Mouse (Mus musculus) MEL (cell line): ENCODE data around the gene Tnfrsf1a. TPM values are rescaled to one million over a fixed set of nuclear protein-coding genes. Genes with fewer than 3 reads are reported as not detected.

ENCODE experiments used
- DNase-seq: peaks from one replicate; pipeline ENCODE4 v3.0.0; 2011; ENCODE audit warnings: low read depth, low spot score
- H3K27ac ChIP-seq: 2 replicates; pipeline ENCODE4 v1.5.1; 2012; ENCODE audit warnings: low read depth, mild to moderate bottlenecking, control low read depth, low read length, moderate library complexity; ENCODE audit not compliant: control insufficient read depth
- H3K27me3 ChIP-seq, 2 experiments: fragments of 150-350 bp in 1 of 2; sonication (generic) in 1 of 2; 2 replicates each; pipeline ENCODE4 v1.6.1; 2012; ENCODE audit warnings: low read length in 2 of 2, mild to moderate bottlenecking in 2 of 2, improper control_type of control experiment in 1 of 2, moderate library complexity in 1 of 2; ENCODE audit not compliant: insufficient read depth in 2 of 2, control insufficient read depth in 1 of 2
- H3K36me3 ChIP-seq, 2 experiments: 2 replicates each; pipeline ENCODE4 v1.6.1; 2012 to 2014; ENCODE audit warnings: low read length in 2 of 2, improper control_type of control experiment in 1 of 2, inconsistent platforms in 1 of 2, mild to moderate bottlenecking in 1 of 2; ENCODE audit not compliant: insufficient read depth in 2 of 2, control insufficient read depth in 1 of 2
- H3K4me1 ChIP-seq, 2 experiments: fragments of 150-350 bp in 1 of 2; sonication (generic) in 1 of 2; 2 replicates each; pipeline ENCODE4 v1.6.1; 2012; ENCODE audit warnings: low read length in 2 of 2, improper control_type of control experiment in 1 of 2, mild to moderate bottlenecking in 1 of 2; ENCODE audit not compliant: insufficient read depth in 2 of 2, control insufficient read depth in 1 of 2
- H3K4me3 ChIP-seq, 2 experiments: fragments of 150-350 bp in 1 of 2; sonication (generic) in 1 of 2; 2 replicates each; pipeline ENCODE4 v1.5.1; 2012; ENCODE audit warnings: low read depth in 2 of 2, low read length in 2 of 2, mild to moderate bottlenecking in 2 of 2, moderate library complexity in 2 of 2, control low read depth in 1 of 2, improper control_type of control experiment in 1 of 2; ENCODE audit not compliant: control insufficient read depth in 1 of 2, insufficient read depth in 1 of 2
- H3K79me2 ChIP-seq: 2 replicates; pipeline ENCODE4 v1.6.1; 2012; ENCODE audit warnings: mild to moderate bottlenecking, low read length, moderate library complexity; ENCODE audit not compliant: control insufficient read depth, poor library complexity, insufficient read depth
- H3K9ac ChIP-seq: 2 replicates; pipeline ENCODE4 v1.6.1; 2012; ENCODE audit warnings: low read depth, mild to moderate bottlenecking, control low read depth, low read length, moderate library complexity; ENCODE audit not compliant: control insufficient read depth, poor library complexity, severe bottlenecking
- H3K9me3 ChIP-seq: fragments of 150-350 bp; sonication (generic); replicated peaks from 2 replicates; pipeline ENCODE4 v1.6.1; 2012; ENCODE audit warnings: mild to moderate bottlenecking, low read length, improper control_type of control experiment, moderate library complexity; ENCODE audit not compliant: insufficient read depth
- BHLHE40 ChIP-seq: IDR thresholded peaks from 2 replicates; pipeline ENCODE4 v1.6.1; 2012; ENCODE audit warnings: low read depth, mild to moderate bottlenecking, inconsistent platforms, low read length, improper control_type of control experiment, borderline replicate concordance
- CHD1 ChIP-seq: IDR thresholded peaks from 2 replicates; pipeline ENCODE4 v1.6.1; 2012; ENCODE audit warnings: low read depth, mild to moderate bottlenecking, inconsistent platforms, low read length, improper control_type of control experiment
- CHD2 ChIP-seq: IDR thresholded peaks from 2 replicates; pipeline ENCODE4 v1.6.1; 2011; ENCODE audit warnings: low read length, improper control_type of control experiment
- CTCF ChIP-seq, 3 experiments: IDR thresholded peaks in 2 of 3; conservative IDR thresholded peaks in 1 of 3; 2 replicates each; pipeline ENCODE4 v1.5.1; 2011 to 2012; ENCODE audit warnings: low read length in 3 of 3, low read depth in 2 of 3, mild to moderate bottlenecking in 2 of 3, improper control_type of control experiment in 1 of 3, inconsistent platforms in 1 of 3, mixed read lengths in 1 of 3, moderate library complexity in 1 of 3; ENCODE audit not compliant: control insufficient read depth in 1 of 3, insufficient read depth in 1 of 3, poor library complexity in 1 of 3, severe bottlenecking in 1 of 3
- ELF1 ChIP-seq: IDR thresholded peaks from 2 replicates; pipeline ENCODE4 v1.6.1; 2014; ENCODE audit warnings: low read depth, mild to moderate bottlenecking, inconsistent platforms, low read length, improper control_type of control experiment, moderate library complexity
- GABPA ChIP-seq: IDR thresholded peaks from 2 replicates; pipeline ENCODE4 v1.6.1; 2012; ENCODE audit warnings: low read depth, mild to moderate bottlenecking, inconsistent platforms, low read length, improper control_type of control experiment, moderate library complexity
- JUND ChIP-seq: IDR thresholded peaks from 2 replicates; pipeline ENCODE4 v1.6.1; 2011; ENCODE audit warnings: low read depth, mild to moderate bottlenecking, improper control_type of control experiment, low read length
- MAZ ChIP-seq: IDR thresholded peaks from 2 replicates; pipeline ENCODE4 v1.6.1; 2012; ENCODE audit warnings: low read depth, mild to moderate bottlenecking, inconsistent platforms, low read length, improper control_type of control experiment
- MEF2A ChIP-seq: IDR thresholded peaks from 2 replicates; pipeline ENCODE4 v1.6.1; 2014; ENCODE audit warnings: low read depth, mild to moderate bottlenecking, inconsistent platforms, low read length, improper control_type of control experiment; ENCODE audit not compliant: poor library complexity, insufficient replicate concordance, severe bottlenecking; ENCODE audit errors: extremely low read depth
- MYB ChIP-seq: IDR thresholded peaks from 2 replicates; pipeline ENCODE4 v1.6.1; 2011; ENCODE audit warnings: mild to moderate bottlenecking, low read depth, low read length, improper control_type of control experiment
- MYC ChIP-seq: IDR thresholded peaks from 2 replicates; pipeline ENCODE4 v1.6.1; 2011; ENCODE audit warnings: low read depth, mild to moderate bottlenecking, low read length, improper control_type of control experiment, moderate library complexity
- NELFE ChIP-seq: IDR thresholded peaks from 2 replicates; pipeline ENCODE4 v1.6.1; 2011; ENCODE audit warnings: low read depth, low read length, improper control_type of control experiment
- NRF1 ChIP-seq: IDR thresholded peaks from 2 replicates; pipeline ENCODE4 v1.6.1; 2014; ENCODE audit warnings: low read depth, mild to moderate bottlenecking, inconsistent platforms, low read length, improper control_type of control experiment, moderate library complexity; ENCODE audit not compliant: poor library complexity, insufficient read depth, severe bottlenecking
- POLR2A ChIP-seq, 2 experiments: IDR thresholded peaks; 2 replicates each; pipeline ENCODE4 v1.6.1; 2011 to 2012; ENCODE audit warnings: low read length in 2 of 2, mild to moderate bottlenecking in 2 of 2, control low read depth in 1 of 2, improper control_type of control experiment in 1 of 2, low read depth in 1 of 2, moderate library complexity in 1 of 2; ENCODE audit not compliant: control insufficient read depth in 1 of 2, insufficient read depth in 1 of 2, poor library complexity in 1 of 2
- POLR2AphosphoS2 ChIP-seq: IDR thresholded peaks from 2 replicates; pipeline ENCODE4 v1.6.1; 2011; ENCODE audit warnings: low read length, improper control_type of control experiment
- RAD21 ChIP-seq: IDR thresholded peaks from 2 replicates; pipeline ENCODE4 v1.6.1; 2011; ENCODE audit warnings: mild to moderate bottlenecking, low read depth, low read length, improper control_type of control experiment
- RCOR1 ChIP-seq: IDR thresholded peaks from 2 replicates; pipeline ENCODE4 v1.6.1; 2012; ENCODE audit warnings: low read depth, mild to moderate bottlenecking, inconsistent platforms, low read length, improper control_type of control experiment
- SIN3A ChIP-seq: IDR thresholded peaks from 2 replicates; pipeline ENCODE4 v1.6.1; 2012; ENCODE audit warnings: low read length, improper control_type of control experiment, inconsistent platforms
- SMC3 ChIP-seq: IDR thresholded peaks from 2 replicates; pipeline ENCODE4 v1.6.1; 2011; ENCODE audit warnings: low read depth, low read length, improper control_type of control experiment
- TAL1 ChIP-seq: IDR thresholded peaks from 2 replicates; pipeline ENCODE4 v1.6.1; 2012; ENCODE audit warnings: mild to moderate bottlenecking, inconsistent platforms, low read length, moderate library complexity, mixed read lengths
- USF2 ChIP-seq, 2 experiments: IDR thresholded peaks; 2 replicates each; pipeline ENCODE4 v1.6.1; 2011 to 2012; ENCODE audit warnings: improper control_type of control experiment in 2 of 2, low read length in 2 of 2, borderline replicate concordance in 1 of 2, inconsistent platforms in 1 of 2, low read depth in 1 of 2, mild to moderate bottlenecking in 1 of 2; ENCODE audit not compliant: insufficient read depth in 1 of 2
- ZC3H11A ChIP-seq: IDR thresholded peaks from 2 replicates; pipeline ENCODE4 v1.6.1; 2012; ENCODE audit warnings: low read depth, mild to moderate bottlenecking, inconsistent platforms, low read length, improper control_type of control experiment
- ZKSCAN1 ChIP-seq: IDR thresholded peaks from 2 replicates; pipeline ENCODE4 v1.6.1; 2012; ENCODE audit warnings: low read depth, mild to moderate bottlenecking, inconsistent platforms, low read length, improper control_type of control experiment, moderate library complexity
- ZMIZ1 ChIP-seq: IDR thresholded peaks from 2 replicates; pipeline ENCODE4 v1.6.1; 2012; ENCODE audit warnings: low read depth, mild to moderate bottlenecking, inconsistent platforms, low read length, improper control_type of control experiment, moderate library complexity
- ZNF384 ChIP-seq: IDR thresholded peaks from 2 replicates; pipeline ENCODE4 v1.6.1; 2012; ENCODE audit warnings: low read depth, mild to moderate bottlenecking, inconsistent platforms, low read length, improper control_type of control experiment
- polyA plus RNA-seq, 2 experiments: library from polyadenylated mRNA; stranded (reverse) in 1 of 2; unstranded in 1 of 2; fragments of >175 nt in 1 of 2; fragments of >200 nt in 1 of 2; gene quantifications; 2 replicates each; pipeline versions ENCODE4 v1.2.1 to v1.2.4; 2012; ENCODE audit warnings: low replicate concordance in 2 of 2, low read depth in 1 of 2; ENCODE audit not compliant: insufficient read length in 2 of 2, insufficient read depth in 1 of 2, missing spikeins in 1 of 2
- total RNA-seq: library from RNA; depleted of rRNA; stranded (reverse); fragments of 300-350 nt; gene quantifications from 2 replicates; pipeline ENCODE4 v1.2.3, GENCODE M21; 2012

The Tnfrsf1a gene
- total and polyA plus RNA-seq, 3 experiments = 22.0 to 43.4 TPM; not detected in 1

DNA sequence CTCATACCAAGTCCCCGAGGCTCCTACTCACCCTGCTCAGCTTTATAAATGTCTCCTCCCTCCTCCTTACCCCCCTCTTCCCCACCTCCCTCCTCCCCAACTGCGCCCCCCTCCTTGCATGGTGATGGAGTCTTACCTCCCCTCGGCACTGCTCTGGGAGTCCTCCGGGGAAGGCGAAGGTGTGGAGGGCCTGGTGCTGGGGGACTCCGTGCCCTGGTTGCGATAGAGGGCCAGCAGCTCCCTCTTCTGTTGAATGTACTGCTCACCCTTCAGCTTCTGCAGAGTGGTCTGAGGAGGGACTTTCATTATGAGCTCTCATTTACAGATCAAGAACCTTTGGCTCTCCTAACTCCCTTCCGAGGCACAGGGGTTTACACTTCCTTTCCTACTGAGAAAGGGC lies 15.3 kb downstream of the Tnfrsf1a start:
- no peak overlapping the region for H3K27ac ChIP-seq

DNA sequence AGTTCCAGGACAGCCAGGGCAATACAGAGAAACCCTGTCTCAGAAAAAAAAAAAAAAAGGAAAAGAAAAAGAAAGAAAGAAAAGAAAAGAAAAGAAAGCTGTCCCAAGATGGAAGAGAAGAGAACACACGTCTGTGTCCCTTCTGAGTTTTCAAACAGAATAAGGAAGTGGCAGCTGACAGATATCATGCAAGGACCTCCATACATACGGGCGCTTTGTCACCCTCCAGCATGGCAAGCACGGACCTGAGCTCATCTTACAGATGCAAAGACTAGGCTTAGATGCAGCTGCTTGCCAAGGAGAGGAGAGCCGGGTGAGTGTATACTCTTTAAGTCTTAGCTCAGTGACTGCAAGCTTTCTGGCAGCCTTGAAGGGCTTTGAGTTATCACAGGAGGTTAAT lies 16.4 kb downstream of the Tnfrsf1a start:
- no peak overlapping the region for H3K9ac ChIP-seq
- peak; percentile 54 for TF ChIP-seq ELF1
- TF ChIP-seq GABPA = no peak
- no peaks in the 10 kb centered on the region for H3K9me3 ChIP-seq
- no peaks in the 10 kb centered on the region for H3K27me3 ChIP-seq
- H3K27ac ChIP-seq = no peak overlapping the region
- peak overlapping the region in 1 of 2 experiments; percentile 48; a peak in 1 of 4 replicates for H3K4me3 ChIP-seq
- DNase-seq = peak; percentile 81
- H3K4me1 ChIP-seq = peaks cover 2 to 3% of the 10 kb centered on the region in 2 experiments; a peak in 1 of 4 replicates
- peaks cover 0 to 2% of the 10 kb centered on the region in 2 experiments; a peak in 1 of 4 replicates for H3K36me3 ChIP-seq
- H3K79me2 ChIP-seq = no peaks in the 10 kb centered on the region

More for the DNA sequence above, 15.3 kb downstream of the Tnfrsf1a start:
- Histone ChIP-seq H3K27me3 (no peaks in the 10 kb centered on the region), H3K79me2 (no peaks in the 10 kb centered on the region), H3K4me1 (peaks cover 2 to 3% of the 10 kb centered on the region in 2 experiments; a peak in 1 of 4 replicates)
- TF ChIP-seq MAZ (no peak), JUND (no peak), RAD21 (no peak), CHD2 (no peak), MYC (no peak), POLR2A (IDR thresholded peaks at IDR 0.05; ENCODE audit: control insufficient read depth in 1 of 2, insufficient read depth in 1 of 2, low read depth in 1 of 2, low read length in 2 of 2, poor library complexity in 1 of 2) (no peak), MYB (no peak), RCOR1 (no peak), ZMIZ1 (no peak), CHD1 (no peak)
- TF ChIP-seq, all 39 proteins: peak for 0
- Histone ChIP-seq H3K9ac (no peak overlapping the region), H3K36me3 (peaks cover 0 to 2% of the 10 kb centered on the region in 2 experiments; a peak in 1 of 4 replicates), H3K9me3 (no peaks in the 10 kb centered on the region), H3K4me3 (no peak overlapping the region)
- DNase-seq = no peak

DNA sequence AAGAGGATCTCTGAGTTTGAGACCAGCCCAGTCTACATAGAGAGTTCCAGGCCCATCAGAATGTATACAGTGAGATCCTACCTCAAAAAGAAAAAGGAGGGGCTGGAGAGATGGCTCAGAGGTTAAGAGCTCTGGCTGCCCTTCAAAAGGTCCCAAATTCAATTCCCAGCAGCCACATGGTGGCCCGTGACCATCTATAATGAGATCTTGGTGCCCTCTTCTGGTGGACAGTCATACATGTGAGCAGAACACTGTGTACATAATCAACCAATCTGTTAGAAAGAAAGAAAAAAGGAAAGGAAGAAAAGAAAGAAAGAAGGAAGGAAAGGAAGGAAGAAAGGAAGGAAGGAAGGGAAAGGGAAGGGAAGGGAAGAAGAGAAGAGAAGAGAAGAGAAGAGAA lies 17.0 kb downstream of the Tnfrsf1a start:
- Histone ChIP-seq H3K36me3 (peaks cover 0 to 2% of the 10 kb centered on the region in 2 experiments; a peak in 1 of 4 replicates), H3K9ac (no peak overlapping the region), H3K9me3 (no peaks in the 10 kb centered on the region), H3K4me3 (no peak overlapping the region), H3K79me2 (no peaks in the 10 kb centered on the region), H3K27me3 (no peaks in the 10 kb centered on the region), H3K4me1 (peaks cover 2 to 3% of the 10 kb centered on the region in 2 experiments; a peak in 1 of 4 replicates), H3K27ac (no peak overlapping the region)
- DNase-seq = peak; percentile 72
- no peak for TF ChIP-seq POLR2AphosphoS2
- TF ChIP-seq RCOR1 = no peak
- TF ChIP-seq ZKSCAN1 = no peak
- TF ChIP-seq TAL1 = no peak
- TF ChIP-seq SMC3 = peak; percentile 55
- no peak for TF ChIP-seq MYB
- no peak for TF ChIP-seq NRF1
- TF ChIP-seq MYC = peak; percentile 57; the same call in 1 of the 2 replicates
- no peak for TF ChIP-seq MEF2A
- no peak for TF ChIP-seq MAZ
- no peak for TF ChIP-seq ZNF384
- TF ChIP-seq JUND = no peak
- TF ChIP-seq CTCF (IDR thresholded peaks at IDR 0.05 in 2 of 3, conservative IDR thresholded peaks at IDR 0.05 in 1 of 3; ENCODE audit: control insufficient read depth in 1 of 3, insufficient read depth in 1 of 3, low read depth in 2 of 3, low read length in 3 of 3, poor library complexity in 1 of 3, severe bottlenecking in 1 of 3) = peak; percentile 4 to 61 (median 31); a peak in 3 of 6 replicates
- TF ChIP-seq SIN3A = no peak
- no peak for TF ChIP-seq USF2 (IDR thresholded peaks at IDR 0.05; ENCODE audit: borderline replicate concordance in 1 of 2, insufficient read depth in 1 of 2, low read depth in 1 of 2, low read length in 2 of 2)
- TF ChIP-seq CHD1 = no peak
- no peak for TF ChIP-seq BHLHE40
- TF ChIP-seq NELFE = no peak
- TF ChIP-seq ZC3H11A = peak; percentile 40
